Mouse (Mus musculus) liver, adult (tissue): ENCODE measurements around the gene Rfx4.

Experiments used
- GATA4 ChIP-seq: IDR thresholded peaks from 2 replicates; pipeline ENCODE4 v1.6.1; 2014; ENCODE audit warnings: mild to moderate bottlenecking, low read length; ENCODE audit not compliant: insufficient replicate concordance

Rfx4 gene

GRCm38 (mm10) chr10:84858806-84859496 lies 103.1 kb downstream of the Rfx4 start:
- TF ChIP-seq GATA4: no peak

- TF ChIP-seq GATA4: no peak
Measured at GRCm38 (mm10) chr10:84859556-84860380, 103.9 kb downstream of the Rfx4 start.

GRCm38 (mm10) chr10:84863488-84863887 lies 107.6 kb downstream of the Rfx4 start:
- TF ChIP-seq GATA4: no peak

DNA sequence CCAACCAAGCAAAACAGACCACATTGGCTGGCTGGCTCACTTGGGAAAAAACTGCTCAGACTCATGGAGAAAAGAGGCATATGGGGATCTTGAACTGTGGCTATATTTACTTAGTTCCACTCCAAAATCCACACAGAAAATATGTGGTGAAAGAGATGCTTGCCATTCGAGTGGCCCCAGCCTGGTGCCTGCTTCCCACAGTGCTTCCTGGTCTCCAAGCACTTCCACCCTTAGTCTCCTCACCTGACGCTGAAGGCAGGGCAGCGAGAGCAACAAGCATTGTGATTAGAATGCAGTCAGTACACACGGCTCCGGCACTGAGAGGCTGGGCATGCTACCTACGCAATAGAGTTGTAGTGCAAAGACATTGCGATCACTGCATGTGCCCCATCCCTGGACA lies 111.7 kb downstream of the Rfx4 start:
- TF ChIP-seq GATA4: no peak

GRCm38 (mm10) chr10:84871285-84871684 lies 115.4 kb downstream of the Rfx4 start:
- TF ChIP-seq GATA4: no peak

DNA sequence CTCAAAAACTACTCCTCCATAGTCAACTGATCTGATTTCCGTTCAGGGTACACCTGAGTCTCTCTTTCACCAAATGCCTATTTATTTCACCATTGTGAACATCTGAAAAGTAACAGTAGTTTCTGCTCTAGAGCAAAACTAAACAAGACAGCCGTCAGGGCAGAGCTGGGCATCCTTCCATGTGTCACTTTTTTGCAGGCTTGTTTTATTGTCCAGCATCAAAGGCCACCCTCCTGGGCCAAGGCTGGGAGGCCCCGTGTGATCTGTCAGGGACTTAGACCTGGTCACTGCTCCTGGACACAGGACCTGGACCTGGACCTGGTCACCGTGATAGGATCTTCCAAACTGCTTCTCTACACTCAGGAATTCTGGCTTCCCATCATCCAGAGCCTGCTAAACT lies 116.1 kb downstream of the Rfx4 start:
- no peak for TF ChIP-seq GATA4

- TF ChIP-seq GATA4: no peak
Measured at GRCm38 (mm10) chr10:84879823-84880571, 124.1 kb downstream of the Rfx4 start.

DNA sequence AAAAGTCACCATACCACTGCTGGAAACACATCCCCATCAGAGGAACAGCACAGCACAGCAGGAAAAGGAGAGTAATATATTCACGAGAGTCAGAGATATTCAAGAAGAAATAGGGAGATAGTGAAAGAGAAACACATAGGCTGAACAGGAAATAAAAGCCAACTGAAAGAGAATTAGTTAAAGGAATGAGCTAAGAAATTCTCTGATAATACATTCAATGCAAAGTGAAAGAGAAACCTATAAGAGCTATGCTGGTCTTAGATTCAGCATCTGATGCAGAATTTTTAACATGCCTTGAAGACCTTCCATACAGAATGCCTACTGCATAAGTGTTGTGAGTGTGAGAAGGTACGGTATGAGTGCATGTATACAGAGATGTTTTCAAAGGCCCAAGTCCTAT lies 126.7 kb downstream of the Rfx4 start:
- TF ChIP-seq GATA4: no peak

DNA sequence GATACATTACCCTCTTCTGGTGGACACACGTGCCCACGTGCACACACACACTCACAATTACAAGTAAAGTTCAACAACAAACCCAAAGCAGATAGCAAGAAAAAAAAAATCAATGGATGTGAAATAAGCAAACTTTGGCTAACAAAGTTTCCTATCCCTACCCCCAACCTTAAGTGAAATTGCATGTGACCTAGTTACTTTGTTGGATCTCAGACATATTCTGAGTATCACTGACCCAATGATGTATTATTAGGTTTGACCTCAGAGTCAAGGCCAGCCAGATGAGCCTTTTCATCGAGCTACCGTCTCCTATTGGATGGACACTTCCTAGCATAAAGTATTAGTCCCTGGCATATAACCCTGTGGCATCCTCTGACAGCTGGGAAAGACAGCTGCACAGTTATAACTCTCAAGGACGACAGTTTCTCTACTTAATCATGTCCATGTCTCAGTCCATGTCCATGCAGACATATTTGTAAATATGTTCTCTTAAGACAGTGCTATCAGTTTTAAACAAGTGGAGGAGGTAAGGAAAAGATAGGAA lies 129.6 kb downstream of the Rfx4 start:
- TF ChIP-seq GATA4: no peak

DNA sequence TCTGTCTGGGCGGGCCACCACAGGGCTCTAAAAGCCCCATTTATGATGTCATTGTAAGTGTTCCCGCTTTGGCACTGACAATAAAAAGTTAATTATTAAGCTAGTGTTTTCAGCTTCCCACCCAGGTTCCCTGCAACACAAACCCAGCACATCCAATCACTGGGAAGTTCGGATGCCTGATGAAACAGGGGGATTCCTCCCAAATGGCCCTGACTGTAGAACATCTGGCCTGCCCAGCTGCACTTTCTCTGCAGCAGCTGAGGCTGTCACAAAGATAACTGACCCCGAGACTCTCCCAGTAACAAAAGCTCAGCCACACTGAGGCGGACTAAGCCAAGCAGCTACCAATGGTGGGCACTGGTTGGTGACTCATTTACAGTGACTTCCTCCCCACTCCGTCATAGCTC lies 130.4 kb downstream of the Rfx4 start:
- no peak for TF ChIP-seq GATA4

DNA sequence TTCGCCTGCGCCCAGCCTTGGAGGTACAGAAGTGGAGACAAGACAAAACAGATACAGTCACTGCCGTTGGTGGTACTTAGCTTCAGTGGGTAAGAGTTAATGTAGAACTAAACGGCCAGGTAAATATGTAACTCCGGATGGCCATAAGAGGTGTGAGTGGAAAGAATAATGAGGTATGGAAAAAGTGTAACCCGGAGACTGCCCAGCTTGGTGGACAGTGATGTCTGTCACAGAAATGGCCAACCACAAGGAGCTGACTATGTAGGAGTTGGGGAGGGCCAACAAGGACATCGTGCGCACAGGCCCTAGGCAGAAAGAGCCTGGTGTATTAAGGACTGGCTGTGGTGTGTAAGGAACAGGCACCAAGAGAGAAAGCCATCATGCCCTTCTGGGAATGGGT lies 130.9 kb downstream of the Rfx4 start:
- no peak for TF ChIP-seq GATA4

DNA sequence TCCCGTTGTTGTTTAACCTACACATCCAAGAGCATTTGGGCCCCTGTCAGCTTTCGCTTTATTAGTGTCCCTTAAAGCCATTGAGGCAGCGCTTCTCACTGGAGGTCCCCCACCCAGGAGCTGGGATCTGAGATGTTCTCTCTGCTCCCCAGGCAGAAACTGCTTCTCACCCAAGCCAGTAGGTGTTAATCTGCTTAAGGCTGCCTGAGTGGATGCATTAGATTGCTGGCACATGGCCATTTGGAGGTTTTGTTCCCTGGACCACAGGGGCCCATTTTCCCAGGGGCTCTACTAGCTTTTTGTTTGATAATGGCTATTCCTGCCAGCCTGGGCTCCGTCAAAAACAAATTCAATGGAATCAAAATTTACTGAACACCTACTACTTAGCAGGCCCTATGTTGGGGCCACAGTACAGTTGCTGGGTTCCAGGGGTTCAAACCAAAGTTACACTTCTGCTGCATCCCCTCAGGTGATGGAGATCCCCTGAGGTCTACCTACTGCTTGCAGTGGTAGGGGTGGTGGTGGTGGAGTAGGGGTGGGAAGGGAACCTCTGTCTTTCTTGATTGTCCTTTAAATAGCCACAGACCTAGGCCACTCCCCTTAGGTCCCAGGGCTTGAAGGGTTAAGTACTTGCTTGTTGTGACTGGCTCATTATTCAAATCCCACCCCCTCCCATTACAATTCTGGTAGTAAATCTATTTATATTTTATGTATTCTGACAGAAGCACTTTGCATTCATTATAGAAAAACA lies 133.4 kb downstream of the Rfx4 start:
- TF ChIP-seq GATA4: no peak

DNA sequence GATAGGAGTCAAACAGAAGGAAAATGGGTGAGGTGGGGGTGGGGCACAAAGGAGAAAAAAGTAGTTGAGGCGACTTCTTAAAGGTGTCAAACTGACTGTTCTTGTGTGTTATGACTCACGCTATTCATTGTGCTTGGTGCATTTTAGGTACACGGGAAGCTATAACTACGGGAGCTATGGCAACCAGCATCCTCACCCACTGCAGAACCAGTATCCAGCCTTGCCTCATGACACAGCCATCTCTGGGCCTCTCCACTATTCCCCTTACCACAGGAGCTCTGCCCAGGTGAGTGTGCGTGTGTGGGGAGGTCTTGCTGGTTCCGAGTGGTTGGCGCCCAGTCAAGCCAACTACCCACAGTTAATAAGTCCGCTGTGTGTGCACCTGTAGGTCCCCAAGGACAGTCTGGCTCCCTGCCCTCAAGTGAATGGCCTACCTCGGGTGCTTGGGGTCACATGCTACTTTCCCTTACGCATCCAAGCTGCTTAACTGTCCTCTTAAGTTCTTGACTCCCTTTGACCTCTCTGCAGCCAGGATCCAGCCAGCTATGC lies 140.0 kb downstream of the Rfx4 start:
- no peak for TF ChIP-seq GATA4
